Mouse (Mus musculus): ENCODE measurements around the gene Cacna2d1. TPM values are rescaled to one million over a fixed set of nuclear protein-coding genes. Genes with fewer than 3 reads are reported as not detected.

The Cacna2d1 gene
- 4.9 and 7.0 TPM in 2 replicates for polyA plus RNA-seq (2016; fragmentation: Nextera tagmentation; extraction: Ambion mirVana)

DNA sequence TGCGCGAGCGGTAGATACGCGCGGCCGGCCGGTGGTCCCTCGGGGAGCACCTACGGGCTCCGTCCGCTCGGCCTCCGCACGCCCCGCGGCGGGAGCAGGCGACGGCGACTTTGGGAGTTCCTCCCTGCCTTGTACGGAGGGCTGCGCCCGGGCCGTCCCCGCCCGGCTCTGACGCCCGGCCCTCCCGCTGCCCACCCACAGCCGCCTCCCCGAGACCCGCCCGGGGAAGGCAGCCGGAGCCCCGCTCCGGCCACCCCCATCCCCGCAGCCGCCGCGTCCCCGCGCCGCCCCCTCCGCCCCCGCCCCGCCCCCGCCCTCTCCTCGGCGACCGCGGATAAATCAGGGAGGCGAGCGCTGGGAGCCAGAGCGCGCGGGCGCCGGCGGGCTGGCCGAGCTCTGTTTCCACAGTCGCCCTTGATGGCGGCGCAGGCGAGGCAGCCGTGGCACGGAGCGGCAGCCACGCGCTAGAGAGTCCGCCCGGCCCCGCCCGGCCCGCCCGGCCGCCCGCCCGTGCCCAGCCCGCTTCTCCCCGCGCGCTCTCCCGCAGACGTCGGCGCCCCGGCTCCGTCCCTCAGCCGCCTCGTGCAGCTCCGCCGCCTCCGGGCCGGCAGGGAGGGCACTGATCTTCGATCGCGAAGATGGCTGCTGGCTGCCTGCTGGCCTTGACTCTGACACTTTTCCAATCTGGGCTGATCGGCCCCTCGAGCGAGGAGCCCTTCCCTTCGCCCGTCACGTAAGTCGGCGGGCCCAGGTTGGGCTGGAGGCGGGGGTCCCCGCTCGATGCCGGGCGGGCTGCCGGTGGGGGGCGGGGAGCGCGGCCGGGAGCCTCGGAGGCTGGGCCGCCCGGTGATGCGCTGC, at the start of gene Cacna2d1:
Cacna2d1 (plus strand) TSS at position 316 of the 858 bp plus-strand sequence.
- H3K4me1 ChIP-seq = peaks cover 25% of the 10 kb centered on the region
- peak within 1 kb of the TSS; percentile 75 for H3K4me3 ChIP-seq
- H3K36me3 ChIP-seq = no peaks in the 10 kb centered on the region
- H3K27ac ChIP-seq = peak within 1 kb of the TSS; percentile 96
- under 1% methylated on average over 85 of the region's 120 CpGs for WGBS
- DNase-seq (ENCODE audit: low spot score) = peak; percentile 78
- H3K9me3 ChIP-seq (replicated peaks) = no peaks in the 10 kb centered on the region
- peaks cover 26% of the 10 kb centered on the region for H3K27me3 ChIP-seq (ENCODE audit: low read depth, poor library complexity, severe bottlenecking)

DNA sequence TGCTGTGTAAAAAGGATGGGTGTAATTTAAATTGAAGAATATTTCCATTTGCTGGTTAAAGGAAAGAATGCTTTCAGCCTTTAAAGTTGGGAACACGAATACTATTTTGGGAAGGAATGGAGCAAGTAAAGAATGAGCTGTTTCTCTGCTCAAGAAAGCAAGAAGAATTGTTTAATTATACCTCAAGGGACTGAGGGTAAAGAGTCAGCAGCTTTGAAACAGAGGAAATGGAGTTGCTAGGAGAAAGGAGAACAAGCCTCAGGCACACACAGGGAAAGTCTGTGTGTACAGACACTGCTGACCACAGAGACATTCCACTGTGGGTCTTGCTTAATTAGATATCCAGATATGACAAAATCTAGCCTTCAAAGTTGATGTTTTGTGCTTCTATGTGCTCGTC, 39.4 kb upstream of the Cacna2d1 start:
- no peak overlapping the region for H3K4me3 ChIP-seq
- peaks cover 12% of the 10 kb centered on the region; the same call in 1 of the 2 replicates for H3K4me1 ChIP-seq
- no peak overlapping the region for H3K27ac ChIP-seq
- DNase-seq (ENCODE audit: low spot score) = no peak
- H3K36me3 ChIP-seq = no peaks in the 10 kb centered on the region
- H3K27me3 ChIP-seq (ENCODE audit: low read depth, poor library complexity, severe bottlenecking) = no peaks in the 10 kb centered on the region
- 77% methylated on average over 2 of the region's 2 CpGs for WGBS
- H3K9me3 ChIP-seq (replicated peaks) = no peaks in the 10 kb centered on the region

DNA sequence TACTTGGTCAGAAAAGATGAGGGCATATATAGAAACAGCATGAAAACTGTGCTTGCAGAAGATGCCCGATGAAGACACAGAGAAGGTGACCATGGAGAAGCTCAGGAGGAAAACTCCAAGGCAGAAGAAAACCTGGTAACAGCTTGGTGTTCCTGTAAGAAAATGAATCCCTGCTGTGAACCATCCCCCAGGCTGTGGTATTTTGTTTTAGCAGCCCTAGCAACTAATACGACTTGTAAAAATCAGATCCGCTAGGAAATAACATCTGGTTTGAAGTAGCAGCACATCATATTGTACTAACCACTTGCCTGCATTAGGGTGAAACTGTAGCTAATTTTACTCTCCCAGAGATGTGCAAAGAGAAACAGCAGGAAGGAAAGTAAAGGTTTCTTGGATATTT, 37.8 kb upstream of the Cacna2d1 start:
- Histone ChIP-seq H3K27ac (no peak overlapping the region), H3K9me3 (replicated peaks) (no peaks in the 10 kb centered on the region), H3K4me3 (no peak overlapping the region), H3K36me3 (no peaks in the 10 kb centered on the region), H3K4me1 (peaks cover 12% of the 10 kb centered on the region; the same call in 1 of the 2 replicates), H3K27me3 (ENCODE audit: low read depth, poor library complexity, severe bottlenecking) (no peaks in the 10 kb centered on the region)
- WGBS = 57% methylated on average over 3 of the region's 3 CpGs
- peak; percentile 33 for DNase-seq (ENCODE audit: low spot score)

DNA sequence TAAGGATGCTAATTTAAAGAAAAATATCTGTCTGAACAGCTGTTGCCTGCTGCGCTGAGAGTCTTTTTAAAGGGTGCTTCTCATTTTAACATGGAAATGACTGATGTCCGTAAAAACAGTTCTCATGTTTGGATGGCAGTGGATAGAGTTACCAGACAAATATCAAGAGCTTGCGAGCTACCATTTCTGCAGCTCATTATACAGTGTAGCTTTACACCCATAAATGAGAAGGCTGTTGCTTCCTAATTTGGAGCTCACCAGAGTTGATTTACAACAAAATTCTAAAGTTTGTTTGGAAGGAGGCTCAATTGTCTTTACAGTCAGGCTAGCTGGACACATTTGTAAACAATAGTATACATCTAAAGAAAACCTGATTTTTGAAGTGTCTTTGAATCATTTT, 28.0 kb upstream of the Cacna2d1 start:
- Histone ChIP-seq H3K4me3 (no peak overlapping the region), H3K27me3 (ENCODE audit: low read depth, poor library complexity, severe bottlenecking) (no peaks in the 10 kb centered on the region), H3K9me3 (replicated peaks) (no peaks in the 10 kb centered on the region), H3K27ac (no peak overlapping the region), H3K4me1 (peaks cover 3% of the 10 kb centered on the region; the same call in 1 of the 2 replicates), H3K36me3 (no peaks in the 10 kb centered on the region)
- 76% methylated on average over 3 of the region's 3 CpGs for WGBS
- DNase-seq (ENCODE audit: low spot score) = no peak

DNA sequence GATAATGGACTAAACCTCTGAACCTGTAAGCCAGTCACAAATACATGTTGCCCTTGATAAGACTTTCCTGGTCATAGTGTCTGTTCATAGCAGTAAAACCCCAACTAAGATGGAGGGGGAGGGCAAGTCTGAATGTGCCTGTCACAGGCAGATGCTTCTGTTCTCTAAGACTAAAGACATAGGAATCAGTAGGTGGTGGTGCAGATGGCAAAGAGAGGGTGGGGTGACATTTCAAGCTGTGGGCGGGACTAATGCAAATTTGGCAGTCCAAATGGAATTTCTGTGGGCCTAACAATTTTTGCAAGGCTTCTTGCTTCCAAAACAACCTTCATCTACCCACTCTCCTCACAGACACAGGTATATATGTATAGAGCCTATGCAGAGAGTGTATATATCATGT, 19.6 kb upstream of the Cacna2d1 start:
- H3K9me3 ChIP-seq (replicated peaks) = no peaks in the 10 kb centered on the region
- no peak for DNase-seq (ENCODE audit: low spot score)
- WGBS = 78% methylated on average over 1 of the region's 1 CpGs
- no peaks in the 10 kb centered on the region for H3K4me1 ChIP-seq
- H3K27ac ChIP-seq = no peak overlapping the region
- no peak overlapping the region for H3K4me3 ChIP-seq
- no peaks in the 10 kb centered on the region for H3K27me3 ChIP-seq (ENCODE audit: low read depth, poor library complexity, severe bottlenecking)
- no peaks in the 10 kb centered on the region for H3K36me3 ChIP-seq

DNA sequence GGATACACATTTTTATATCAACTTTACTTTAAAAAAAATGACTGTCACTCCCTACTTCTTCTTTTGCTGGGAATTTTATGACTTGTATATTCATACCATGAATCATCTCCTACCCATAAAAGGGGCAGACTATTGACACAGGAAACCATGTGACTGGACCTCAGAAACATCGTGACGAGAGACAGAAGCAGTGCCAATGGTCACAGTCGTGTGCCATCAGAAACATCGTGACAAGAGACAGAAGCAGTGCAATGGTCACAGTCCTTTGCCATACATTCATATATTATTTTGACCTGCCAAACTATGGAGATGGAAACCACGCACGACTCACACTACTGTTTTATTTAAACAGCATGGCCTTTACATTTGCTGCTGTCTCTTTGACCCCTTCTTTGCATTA, 6.0 kb upstream of the Cacna2d1 start:
- 65% methylated on average over 6 of the region's 6 CpGs for WGBS
- Histone ChIP-seq H3K4me3 (no peak overlapping the region), H3K9me3 (replicated peaks) (no peaks in the 10 kb centered on the region), H3K36me3 (no peaks in the 10 kb centered on the region), H3K27ac (no peak overlapping the region), H3K4me1 (peaks cover 2% of the 10 kb centered on the region; the same call in 1 of the 2 replicates), H3K27me3 (ENCODE audit: low read depth, poor library complexity, severe bottlenecking) (peaks cover 14% of the 10 kb centered on the region)
- no peak for DNase-seq (ENCODE audit: low spot score)

DNA sequence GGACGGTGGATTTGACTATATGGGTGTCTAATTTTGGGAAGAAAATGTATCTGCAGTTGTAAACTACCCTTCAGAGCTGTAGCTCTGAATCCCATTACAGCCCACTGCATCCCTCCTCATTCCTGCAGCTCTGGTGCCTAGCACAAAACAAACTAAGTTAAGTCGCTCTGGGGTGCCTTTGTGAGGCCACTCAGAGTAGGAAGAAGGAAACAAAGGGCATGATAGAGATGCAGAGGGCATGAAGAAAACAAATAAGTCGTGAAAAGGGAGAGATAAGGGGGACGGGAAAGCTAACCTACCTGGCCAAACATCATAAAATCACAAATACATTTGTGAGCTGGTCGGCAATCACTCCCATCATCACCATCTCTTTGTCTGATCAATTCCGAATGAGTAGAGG, 1.5 kb upstream of the Cacna2d1 start:
- no peak overlapping the region for H3K27ac ChIP-seq
- WGBS = 21% methylated on average over 6 of the region's 6 CpGs
- H3K36me3 ChIP-seq = no peaks in the 10 kb centered on the region
- peaks cover 26% of the 10 kb centered on the region for H3K27me3 ChIP-seq (ENCODE audit: low read depth, poor library complexity, severe bottlenecking)
- H3K9me3 ChIP-seq (replicated peaks) = no peaks in the 10 kb centered on the region
- H3K4me3 ChIP-seq = no peak overlapping the region
- H3K4me1 ChIP-seq = peaks cover 25% of the 10 kb centered on the region
- DNase-seq (ENCODE audit: low spot score) = no peak

DNA sequence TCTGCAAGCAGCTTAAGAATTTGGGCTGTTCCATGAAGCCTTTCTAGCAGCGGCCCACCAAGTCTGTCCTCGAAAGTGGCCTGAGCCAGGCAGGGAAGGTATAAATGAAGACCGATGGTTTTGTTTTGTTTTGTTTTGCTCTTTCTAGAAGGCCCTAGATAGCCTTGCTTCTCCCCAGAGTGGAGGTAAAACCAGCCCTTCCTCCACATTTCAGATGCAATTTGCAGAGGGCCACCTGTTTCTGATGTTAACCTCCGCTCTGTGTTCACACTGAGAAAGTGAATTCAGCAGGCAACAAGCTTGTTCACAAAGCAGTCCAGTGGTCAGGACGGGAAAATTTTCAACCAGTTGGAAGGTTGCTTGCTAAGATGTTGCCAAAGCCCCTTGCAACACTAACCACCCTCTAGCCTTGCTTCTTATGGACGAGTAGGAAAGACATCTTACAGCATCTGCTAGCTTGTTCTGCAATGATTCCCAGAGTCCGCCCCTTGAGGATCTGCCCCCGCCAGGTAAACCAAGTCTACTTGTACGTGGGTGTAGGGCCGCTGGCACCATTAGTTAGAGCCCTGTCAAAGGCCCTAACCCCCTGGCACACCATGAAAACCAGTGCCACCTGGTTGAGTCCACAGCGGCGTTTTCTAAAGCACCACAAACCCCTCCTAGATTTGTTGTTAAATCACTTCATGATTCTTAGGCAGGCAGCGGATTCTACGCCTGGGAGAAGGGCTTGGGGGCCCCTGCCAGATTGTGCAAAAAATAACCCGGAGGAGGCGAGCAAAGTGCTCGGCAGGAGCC, 713 bp upstream of the Cacna2d1 start:
- Histone ChIP-seq H3K4me3 (peak overlapping the region; percentile 75), H3K27me3 (ENCODE audit: low read depth, poor library complexity, severe bottlenecking) (peaks cover 26% of the 10 kb centered on the region), H3K36me3 (no peaks in the 10 kb centered on the region), H3K9me3 (replicated peaks) (no peaks in the 10 kb centered on the region), H3K27ac (peak overlapping the region; percentile 96), H3K4me1 (peaks cover 25% of the 10 kb centered on the region)
- WGBS = 3% methylated on average over 17 of the region's 17 CpGs
- DNase-seq (ENCODE audit: low spot score) = peak; percentile 77

DNA sequence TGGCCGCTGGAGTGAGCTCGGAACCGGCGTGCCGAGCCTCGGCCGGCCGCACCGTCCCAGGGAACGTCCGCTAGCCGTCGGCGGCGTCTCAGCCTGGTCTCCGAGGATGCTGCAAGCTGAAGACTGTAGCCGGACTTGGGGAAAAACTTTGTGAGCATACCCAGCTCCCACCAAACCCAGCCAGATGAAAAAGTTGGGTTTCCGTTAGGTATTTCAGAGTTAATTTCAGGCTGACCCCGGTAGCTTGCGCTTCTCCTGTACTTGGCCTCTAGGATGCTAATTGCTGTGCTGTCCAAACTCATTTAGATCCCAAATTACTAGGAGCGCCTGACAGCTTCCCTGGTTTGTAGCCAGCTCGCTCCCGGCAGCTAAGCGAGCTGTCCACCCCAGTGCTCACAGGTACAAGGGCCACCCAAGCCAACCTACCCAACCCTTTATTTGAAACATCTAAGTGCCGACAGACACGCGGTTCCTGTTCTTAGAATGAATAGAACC, 790 bp downstream of the Cacna2d1 start:
- peak; percentile 80 for DNase-seq (ENCODE audit: low spot score)
- peak overlapping the region; percentile 96 for H3K27ac ChIP-seq
- under 1% methylated on average over 26 of the region's 27 CpGs for WGBS
- peak overlapping the region; percentile 75 for H3K4me3 ChIP-seq
- peaks cover 25% of the 10 kb centered on the region for H3K4me1 ChIP-seq
- H3K9me3 ChIP-seq (replicated peaks) = no peaks in the 10 kb centered on the region
- no peaks in the 10 kb centered on the region for H3K36me3 ChIP-seq
- H3K27me3 ChIP-seq (ENCODE audit: low read depth, poor library complexity, severe bottlenecking) = peaks cover 26% of the 10 kb centered on the region

DNA sequence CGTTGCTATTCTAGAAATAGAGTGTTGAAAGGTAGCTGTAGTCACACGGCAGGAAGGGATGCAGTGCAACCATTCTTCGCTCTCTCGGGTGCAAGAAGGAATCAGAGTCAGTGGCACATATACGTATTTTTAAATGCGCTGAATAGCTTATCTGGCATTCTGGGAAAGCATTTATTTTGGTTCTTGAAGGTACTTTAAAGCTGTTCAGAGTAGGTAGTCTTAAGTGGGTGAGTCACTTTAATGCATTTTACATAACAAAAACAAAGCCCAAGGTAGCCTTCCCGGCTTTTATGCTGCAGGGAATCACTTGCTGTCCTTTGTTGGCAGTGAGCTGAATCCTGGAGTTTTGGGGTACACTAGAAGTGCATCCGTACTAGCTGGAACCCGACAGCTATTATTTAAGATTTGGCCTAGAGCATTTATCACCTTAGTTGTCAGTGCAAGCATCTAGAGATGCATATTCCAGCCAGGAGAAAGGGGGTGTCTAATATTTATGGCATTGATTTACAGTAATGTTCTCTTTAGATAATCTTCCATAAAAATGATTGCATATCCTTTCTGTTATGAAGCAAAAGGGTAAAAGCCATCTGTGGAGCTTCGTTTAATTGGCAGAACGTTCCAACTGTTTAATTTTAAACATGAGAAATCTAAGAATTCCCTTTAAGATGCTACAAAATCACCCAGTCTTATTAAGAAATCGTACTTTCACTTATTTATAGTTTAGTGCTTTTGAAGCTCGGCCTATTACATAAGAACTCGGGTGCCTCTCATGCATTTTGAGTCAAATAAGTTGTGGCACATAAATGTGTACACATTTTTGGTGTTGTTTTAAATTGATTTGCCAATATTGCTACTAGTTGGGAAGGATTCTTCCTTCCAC, 1.6 kb downstream of the Cacna2d1 start:
- no peak overlapping the region; the same call in 1 of the 2 replicates for H3K27ac ChIP-seq

DNA sequence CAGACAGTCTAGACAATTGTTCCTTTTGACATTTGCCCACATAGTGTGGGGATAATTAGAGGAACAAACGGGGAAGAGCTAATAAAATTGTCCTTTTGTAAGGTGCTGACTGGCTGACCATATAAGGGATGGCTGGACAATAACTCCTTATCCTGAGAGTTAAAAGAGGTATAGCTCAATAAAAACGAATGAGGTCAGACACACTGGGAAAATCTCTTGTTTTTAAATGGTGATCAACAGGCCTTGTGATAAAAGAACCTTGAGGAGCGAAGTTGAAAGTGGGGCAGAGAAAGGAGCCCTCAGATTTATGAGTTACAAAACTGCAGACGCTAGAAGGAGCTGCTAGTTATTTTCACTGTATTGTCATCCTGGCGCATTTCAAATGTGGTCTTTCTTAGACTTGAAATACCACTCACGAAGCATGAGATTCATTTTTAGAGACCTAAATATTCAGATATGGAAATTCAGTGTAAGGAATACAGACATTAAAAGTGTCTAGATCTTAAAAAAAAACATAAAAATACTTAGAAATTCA, 6.8 kb downstream of the Cacna2d1 start:
- no peak overlapping the region for H3K27ac ChIP-seq
- no peaks in the 10 kb centered on the region for H3K36me3 ChIP-seq
- H3K4me3 ChIP-seq = no peak overlapping the region
- H3K27me3 ChIP-seq (ENCODE audit: low read depth, poor library complexity, severe bottlenecking) = peaks cover 7% of the 10 kb centered on the region; the same call in 1 of the 2 replicates
- 53% methylated on average over 6 of the region's 6 CpGs for WGBS
- DNase-seq (ENCODE audit: low spot score) = no peak
- no peaks in the 10 kb centered on the region for H3K9me3 ChIP-seq (replicated peaks)
- no peaks in the 10 kb centered on the region for H3K4me1 ChIP-seq

More for the DNA sequence above, 1.6 kb downstream of the Cacna2d1 start:
- no peaks in the 10 kb centered on the region for H3K9me3 ChIP-seq (replicated peaks)
- H3K27me3 ChIP-seq (ENCODE audit: low read depth, poor library complexity, severe bottlenecking) = peaks cover 26% of the 10 kb centered on the region
- no peak for DNase-seq (ENCODE audit: low spot score)
- peak overlapping the region; percentile 75 for H3K4me3 ChIP-seq
- peaks cover 25% of the 10 kb centered on the region for H3K4me1 ChIP-seq
- 30% methylated on average over 14 of the region's 14 CpGs for WGBS
- H3K36me3 ChIP-seq = no peaks in the 10 kb centered on the region

DNA sequence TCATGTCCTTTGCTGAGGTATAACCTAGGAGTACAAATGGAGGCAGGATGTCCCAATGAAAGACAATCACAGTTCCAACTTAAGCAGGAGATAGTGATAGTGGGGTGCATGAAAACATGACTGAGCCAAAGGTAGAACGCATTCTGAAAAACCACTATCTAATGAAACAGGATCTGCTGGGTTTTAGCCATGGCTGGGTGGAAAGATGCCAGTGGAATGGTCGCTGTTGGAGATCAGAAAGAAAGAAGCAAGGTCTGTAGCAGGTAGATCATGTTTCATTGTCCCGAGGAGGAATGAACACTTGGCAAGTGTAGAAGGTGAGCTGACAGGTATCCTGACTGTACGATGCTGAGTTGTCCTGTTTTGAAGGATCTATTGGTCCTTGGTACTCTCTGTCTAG, 7.6 kb downstream of the Cacna2d1 start:
- no peak for DNase-seq (ENCODE audit: low spot score)
- no peak overlapping the region for H3K27ac ChIP-seq
- H3K4me1 ChIP-seq = no peaks in the 10 kb centered on the region
- no peaks in the 10 kb centered on the region for H3K9me3 ChIP-seq (replicated peaks)
- no peaks in the 10 kb centered on the region for H3K36me3 ChIP-seq
- 79% methylated on average over 4 of the region's 4 CpGs for WGBS
- H3K4me3 ChIP-seq = no peak overlapping the region
- 0 out of 2 replicates have a peak, but pooled peaks cover under 1% of the 10 kb centered on the region for H3K27me3 ChIP-seq (ENCODE audit: low read depth, poor library complexity, severe bottlenecking)

All from limb, embryonic 10.5 days (tissue).